Mouse (Mus musculus) naive thymus-derived CD4-positive, alpha-beta T cell, adult 2 months (primary cell): ENCODE results near the gene Kifc5b.

Experiments
- DNase-seq: peaks from one replicate; pipeline ENCODE4 v3.0.0-alpha.2; 2011; ENCODE audit warnings: low read depth

Kifc5b gene

GRCm38 (mm10) chr17:26947231-26948100 is 30.6 kb downstream of the Kifc5b start:
- no peak for DNase-seq

DNA sequence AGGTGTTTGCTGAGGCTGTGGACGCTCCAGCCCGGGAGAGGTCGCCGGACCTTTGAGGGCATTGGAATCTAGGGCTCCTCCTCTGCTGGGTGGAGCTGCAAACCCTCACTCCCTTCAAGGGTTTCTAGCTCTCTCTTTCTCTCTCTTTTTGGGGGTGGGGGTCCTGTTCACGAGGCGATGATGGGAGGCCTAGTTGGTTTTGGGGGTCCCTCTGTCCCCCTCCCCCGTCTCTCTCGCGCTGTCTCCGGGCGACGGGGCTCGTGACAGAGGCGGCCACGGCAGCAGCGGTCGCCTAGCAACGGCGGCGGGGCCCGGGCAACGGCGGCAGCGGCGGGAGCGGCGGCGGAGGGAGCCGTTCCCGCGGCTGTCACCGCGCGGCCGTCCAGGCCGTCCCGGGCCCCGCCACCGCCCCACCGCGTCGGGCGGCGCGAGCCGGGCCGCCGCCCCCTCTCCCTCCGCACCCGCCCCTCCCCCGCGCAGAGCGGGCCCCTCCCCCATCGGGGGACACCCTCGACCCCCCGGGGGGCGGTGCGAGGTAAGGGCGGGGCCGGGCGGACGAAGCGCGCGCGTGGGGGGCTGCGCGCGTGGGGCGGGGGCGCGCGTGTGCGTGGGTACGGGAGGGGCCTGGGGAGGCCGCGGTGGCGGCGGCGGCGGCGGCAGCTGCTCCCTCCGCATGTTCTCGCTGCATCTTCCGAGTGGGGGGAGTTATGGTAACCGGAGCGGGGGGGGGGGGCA is 31.6 kb downstream of the Kifc5b start:
- DNase-seq, result no peak

- DNase-seq, result peak; percentile 55
These were observed 32.2 kb downstream of the Kifc5b start for GRCm38 (mm10) chr17:26949051-26949577.

DNA sequence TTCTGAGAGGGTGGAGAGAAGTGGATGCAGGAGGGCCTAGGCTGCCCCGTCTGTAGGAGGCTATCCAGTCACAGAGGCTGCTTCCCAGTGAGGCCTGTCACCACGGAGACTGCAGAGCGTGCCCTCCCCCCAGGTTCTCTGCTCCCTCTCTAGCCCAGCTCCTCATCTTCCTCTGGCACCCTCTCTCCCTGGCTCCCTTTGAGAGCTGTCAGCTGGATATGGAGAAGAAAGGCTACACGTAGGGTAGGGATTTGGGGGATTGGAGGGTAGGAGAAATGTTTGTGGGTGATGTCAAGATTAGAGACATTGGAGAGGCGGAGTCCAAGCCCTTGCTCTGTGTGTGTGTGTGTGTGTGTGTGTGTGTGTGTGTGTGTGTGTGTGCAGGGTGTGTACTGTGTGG is 33.0 kb downstream of the Kifc5b start:
- DNase-seq, result no peak

DNA sequence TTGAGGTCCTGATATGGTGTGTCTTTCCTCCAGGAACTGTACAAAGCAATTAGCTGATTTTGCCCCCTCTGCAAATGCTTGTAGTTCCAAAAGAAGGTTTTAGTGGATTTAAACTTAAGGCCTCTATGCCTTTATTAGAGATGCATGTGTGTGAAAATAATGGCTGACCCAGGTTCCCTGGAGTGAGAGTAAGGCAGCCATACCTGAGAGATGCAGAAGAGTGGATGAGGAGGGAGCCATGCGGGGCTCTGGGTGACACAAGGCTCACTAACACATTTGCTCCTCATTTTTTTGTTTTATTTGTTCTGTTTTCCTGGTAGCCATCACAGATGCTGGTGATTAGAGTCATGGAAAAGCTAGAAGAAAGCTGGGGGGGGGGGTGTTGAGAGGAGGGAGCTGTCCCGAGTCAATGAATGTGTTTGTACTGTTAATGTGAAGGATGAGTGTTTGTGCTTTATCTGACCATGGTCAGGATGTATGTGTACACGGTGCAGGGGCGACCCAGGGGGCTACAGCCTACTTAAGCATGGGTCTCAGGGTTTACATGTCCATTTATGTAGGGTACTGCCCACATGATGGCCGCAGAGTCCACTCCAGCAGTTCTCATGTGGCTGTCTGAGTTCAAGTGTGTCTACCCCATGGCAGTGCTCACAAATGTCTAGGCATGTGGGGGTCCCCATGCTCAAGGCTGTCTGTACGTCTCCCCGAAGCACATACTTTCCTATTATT is 33.8 kb downstream of the Kifc5b start:
- no peak for DNase-seq

DNA sequence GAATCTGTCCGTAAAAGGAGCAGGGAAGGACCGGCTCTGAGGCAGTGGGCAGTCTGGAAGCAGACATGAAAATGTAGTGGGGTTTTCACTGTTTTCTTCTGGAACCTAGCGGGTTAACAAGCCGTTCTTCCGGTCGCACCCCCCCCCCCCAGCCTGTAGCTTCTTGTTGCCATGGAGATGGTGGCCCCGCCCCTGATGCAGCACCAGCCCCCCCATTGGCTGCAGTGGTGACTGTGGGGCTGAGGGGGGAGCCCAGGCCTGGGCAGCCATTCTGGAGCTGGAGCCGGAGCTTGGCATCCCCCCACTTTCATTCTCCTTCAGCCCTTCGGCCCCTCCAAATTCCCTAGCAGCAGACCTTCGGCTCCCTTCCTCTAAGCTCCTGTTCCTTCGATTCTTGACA is 34.5 kb downstream of the Kifc5b start:
- peak; percentile 80 for DNase-seq

DNA sequence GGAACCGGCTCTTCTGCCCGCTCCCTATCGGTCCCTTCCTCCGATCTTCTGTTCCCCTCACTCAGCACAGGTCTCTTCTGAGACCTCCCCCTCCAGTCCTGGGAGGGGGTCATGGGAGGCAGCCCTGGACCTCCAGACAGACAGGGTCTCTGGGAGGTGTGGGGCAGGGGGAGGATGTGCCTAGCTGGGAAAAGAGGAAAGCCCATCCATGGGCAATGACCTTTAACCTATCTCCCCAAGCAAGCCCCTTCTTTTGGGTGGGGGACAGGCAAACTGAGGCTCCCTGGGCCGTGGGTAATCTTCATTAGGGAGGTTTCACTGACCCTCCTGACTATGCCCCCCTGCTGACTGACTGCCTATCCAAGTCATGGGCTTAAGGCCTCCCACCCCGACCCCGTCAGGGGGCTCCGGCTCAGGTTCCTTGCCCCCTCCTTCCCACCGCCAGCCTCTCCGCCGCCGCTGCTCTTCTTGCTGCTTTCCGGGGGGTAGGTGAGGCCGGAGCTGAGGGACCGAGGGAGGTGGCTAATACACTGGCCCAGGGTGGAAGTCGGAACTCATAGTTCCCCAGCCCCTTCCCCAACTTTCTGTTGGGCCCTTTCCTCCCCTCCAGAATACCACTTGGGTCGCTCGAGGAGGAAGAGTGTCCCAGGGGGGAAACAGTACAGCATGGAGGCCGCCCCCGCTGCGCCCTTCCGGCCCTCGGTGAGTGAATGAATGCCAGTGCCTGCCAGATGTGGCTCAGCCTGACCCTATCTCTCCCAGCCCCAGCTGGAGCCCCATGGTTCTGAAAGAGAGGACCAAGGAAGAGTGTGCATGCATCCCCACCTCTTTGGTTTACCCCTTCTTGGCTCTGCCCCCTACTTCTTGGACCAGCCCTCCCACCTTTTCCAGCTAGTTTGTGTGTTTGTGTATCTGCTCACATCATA is 35.3 kb downstream of the Kifc5b start:
- DNase-seq, result peak; percentile 27

DNA sequence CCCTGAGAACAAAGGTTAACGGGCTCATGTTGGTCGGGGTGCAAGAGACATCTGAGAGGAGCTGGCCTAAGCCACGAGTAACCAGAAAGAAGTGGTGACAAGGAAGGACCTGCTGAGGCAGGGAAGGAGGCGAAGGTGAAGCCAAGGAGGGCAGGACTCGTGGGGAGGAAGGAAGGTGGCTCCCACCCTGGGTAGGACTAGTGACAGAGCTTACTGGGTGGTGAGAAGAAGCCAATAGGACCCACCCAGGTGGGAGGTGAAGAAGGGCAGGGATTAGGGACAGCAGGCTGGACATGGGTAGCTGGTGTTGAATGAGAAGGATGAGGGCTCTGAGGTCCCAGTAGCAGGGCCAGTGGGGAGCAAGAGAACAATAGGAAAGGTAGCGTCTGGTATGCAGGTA is 36.3 kb downstream of the Kifc5b start:
- DNase-seq, result no peak

- no peak for DNase-seq
These were observed 36.8 kb downstream of the Kifc5b start for GRCm38 (mm10) chr17:26953726-26954125.

- no peak for DNase-seq
These were observed 39.4 kb downstream of the Kifc5b start for GRCm38 (mm10) chr17:26956309-26956708.

- DNase-seq, result no peak
These were observed 40.0 kb downstream of the Kifc5b start for GRCm38 (mm10) chr17:26956895-26957294.

DNA sequence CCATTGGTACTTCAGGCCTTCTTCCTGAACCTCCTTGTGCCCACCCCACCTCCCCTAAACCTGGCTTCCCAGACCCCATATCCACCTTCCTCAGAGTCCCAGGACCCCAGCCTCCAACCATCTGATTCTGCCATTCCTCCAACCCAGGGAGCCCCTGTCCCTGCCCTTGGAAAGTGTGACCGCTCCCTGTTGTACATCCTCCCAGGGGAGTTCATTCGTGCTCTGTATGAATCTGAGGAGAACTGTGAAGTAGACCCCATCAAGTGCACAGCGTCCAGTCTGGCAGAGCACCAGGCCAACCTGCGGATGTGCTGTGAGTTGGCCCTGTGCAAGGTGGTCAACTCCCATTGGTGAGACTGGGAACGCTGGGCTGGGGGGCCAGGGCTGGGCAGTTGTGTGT is 41.0 kb downstream of the Kifc5b start:
- DNase-seq, result no peak

DNA sequence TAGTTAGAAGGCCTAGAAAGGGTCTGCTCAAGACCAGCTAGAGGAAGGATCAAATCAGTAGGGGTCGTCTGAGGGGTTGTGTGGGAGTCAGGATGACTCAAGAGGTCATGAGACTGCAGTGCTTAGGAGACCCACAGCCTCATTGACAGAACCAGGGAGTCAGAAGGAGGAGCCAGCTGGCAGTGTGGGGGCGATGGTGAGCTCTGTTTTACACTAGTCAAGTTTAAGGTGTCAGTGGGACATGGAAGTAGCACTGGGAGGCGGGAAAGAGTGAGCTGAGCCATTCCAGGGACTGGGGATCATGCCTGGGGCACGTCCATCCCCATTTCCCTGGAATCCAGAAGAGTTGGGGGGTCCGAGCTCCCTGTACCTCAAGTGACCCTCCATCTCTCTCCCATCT is 42.0 kb downstream of the Kifc5b start:
- DNase-seq, result no peak

- DNase-seq, result no peak
These were observed 42.9 kb downstream of the Kifc5b start for GRCm38 (mm10) chr17:26959815-26960214.

- no peak for DNase-seq
These were observed 44.8 kb downstream of the Kifc5b start for GRCm38 (mm10) chr17:26961572-26962240.

- no peak for DNase-seq
These were observed 50.1 kb downstream of the Kifc5b start for GRCm38 (mm10) chr17:26966993-26967392.

- no peak for DNase-seq
These were observed 50.6 kb downstream of the Kifc5b start for GRCm38 (mm10) chr17:26967477-26967876.

DNA sequence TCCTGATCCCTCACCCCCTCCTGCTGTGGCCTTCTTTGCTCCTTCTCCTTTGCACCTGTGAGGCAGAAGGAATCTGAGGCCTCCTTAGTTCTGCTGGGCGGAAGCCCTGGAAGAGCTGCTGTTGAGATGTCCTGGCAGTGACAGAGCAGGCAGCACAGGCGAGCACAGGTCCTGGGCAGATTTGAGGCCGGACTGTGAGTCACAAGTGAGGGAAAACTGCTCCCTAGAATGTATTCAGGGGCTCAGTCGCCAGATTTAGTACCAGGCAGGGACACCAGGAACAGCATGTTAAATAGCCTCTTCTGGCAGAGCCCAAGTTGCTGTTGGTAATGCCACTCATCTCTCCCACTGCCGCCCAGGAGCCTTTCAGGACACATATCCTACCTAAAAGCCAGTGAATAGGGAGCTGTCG is 51.3 kb downstream of the Kifc5b start:
- no peak for DNase-seq

DNA sequence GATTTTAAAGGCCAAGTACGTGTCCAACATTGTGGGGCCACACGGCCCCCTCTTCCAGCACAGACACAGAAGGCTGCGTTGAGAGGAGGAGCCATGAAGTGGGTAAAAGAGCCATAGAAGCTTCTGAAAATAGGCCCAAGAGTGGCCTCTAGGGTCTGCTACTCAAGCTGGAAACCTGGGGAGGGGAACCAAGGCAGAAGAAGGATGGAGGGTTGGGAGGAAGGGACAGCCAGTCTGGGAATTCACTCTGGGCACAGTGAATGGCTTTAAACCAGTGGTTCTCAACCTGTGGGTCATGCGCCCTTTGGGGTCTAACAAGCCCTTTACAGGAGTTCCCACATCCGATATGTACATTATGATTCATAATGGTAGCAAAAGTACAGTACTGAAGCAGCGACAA is 52.4 kb downstream of the Kifc5b start:
- DNase-seq, result no peak

DNA sequence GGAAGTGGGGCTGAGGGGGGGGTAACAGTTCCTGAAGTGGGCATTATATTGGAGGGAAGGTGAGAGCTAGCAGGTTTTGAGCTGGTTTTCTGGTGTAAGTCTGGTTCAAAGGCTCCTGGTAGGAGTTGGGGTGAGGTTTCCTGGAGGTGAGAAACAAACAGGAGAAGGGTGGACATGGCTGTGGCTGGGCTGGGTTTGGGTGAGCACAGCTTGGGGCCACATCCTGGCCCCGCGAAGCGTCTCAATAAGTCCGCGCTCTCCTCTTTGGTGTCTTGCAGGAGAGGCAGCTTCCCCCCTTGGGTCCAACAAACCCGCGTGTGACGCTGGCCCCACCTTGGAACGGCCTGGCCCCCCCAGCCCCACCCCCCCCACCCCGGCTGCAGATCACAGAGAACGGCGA is 53.3 kb downstream of the Kifc5b start:
- DNase-seq, result no peak
